Mouse (Mus musculus) erythroblast, adult 5-6 weeks (primary cell): ENCODE measurements around the gene Ssr2. TPM values are rescaled to one million over a fixed set of nuclear protein-coding genes. Genes with fewer than 3 reads are reported as not detected.

Source experiments
- ATAC-seq: replicated peaks from 2 replicates; pipeline ENCODE4 v1.8.0; 2016; ENCODE audit warnings: moderate number of reproducible peaks, mild to moderate bottlenecking, moderate TSS enrichment, inconsistent platforms; ENCODE audit not compliant: poor library complexity, low FRiP score, severe bottlenecking
- total RNA-seq, 2 experiments: library from RNA; stranded (forward) in 1 of 2; stranded (reverse) in 1 of 2; fragments of 150-400 nt in 1 of 2; fragments of 200-764, 138-1000 nt in 1 of 2; gene quantifications; 2 replicates each; pipeline versions ENCODE4 v1.2.3 to v1.2.4; 2015 to 2017; ENCODE audit warnings: low replicate concordance in 2 of 2

Ssr2 gene
- total RNA-seq, 2 experiments from 2014 or later, result 35.9 to 91.8 TPM

DNA sequence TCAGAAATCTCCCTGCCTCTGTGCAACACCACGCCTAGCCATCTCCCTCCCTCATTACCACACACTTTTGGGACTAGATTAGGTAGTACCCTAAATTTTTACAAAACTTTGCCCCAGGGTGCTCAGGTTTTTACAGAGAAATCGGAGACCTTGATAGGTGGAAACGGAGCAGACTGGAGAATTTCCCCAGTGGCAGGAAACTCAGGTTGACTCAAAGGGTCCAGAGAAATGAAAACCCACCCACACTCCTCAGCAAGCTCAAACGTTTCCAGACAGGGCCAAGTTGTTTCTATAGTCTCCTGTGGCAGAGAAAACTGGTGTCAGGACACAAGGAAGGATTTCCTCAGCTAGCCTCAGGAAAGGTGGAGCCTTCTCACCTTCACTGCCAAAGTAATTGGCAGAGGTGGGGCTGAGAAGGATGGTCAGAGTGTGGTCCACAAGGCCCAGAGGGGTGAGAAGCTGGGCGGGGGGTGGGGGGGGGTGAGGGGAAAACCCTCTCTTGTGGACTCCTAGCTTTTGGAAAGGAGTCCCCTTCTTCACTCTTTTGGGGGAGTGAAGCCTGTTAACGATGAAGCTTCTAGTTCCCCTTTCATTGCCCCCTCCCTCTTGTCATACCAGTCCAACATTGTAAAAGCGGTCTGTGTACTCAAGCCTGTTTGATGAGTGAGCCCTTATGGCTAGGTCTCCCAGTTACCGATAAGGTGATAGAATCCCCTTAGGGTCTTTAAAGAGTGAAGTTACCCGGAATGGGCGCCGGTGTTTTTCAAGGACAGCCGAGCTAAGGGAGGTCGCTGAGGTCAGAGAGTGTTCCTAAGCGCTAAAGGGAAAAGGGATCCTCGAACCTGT is 44.7 kb downstream of the Ssr2 start:
- ATAC-seq, result no peak

GRCm38 (mm10) chr3:88620992-88621536 is 45.4 kb downstream of the Ssr2 start:
- ATAC-seq, result peak; percentile 63

DNA sequence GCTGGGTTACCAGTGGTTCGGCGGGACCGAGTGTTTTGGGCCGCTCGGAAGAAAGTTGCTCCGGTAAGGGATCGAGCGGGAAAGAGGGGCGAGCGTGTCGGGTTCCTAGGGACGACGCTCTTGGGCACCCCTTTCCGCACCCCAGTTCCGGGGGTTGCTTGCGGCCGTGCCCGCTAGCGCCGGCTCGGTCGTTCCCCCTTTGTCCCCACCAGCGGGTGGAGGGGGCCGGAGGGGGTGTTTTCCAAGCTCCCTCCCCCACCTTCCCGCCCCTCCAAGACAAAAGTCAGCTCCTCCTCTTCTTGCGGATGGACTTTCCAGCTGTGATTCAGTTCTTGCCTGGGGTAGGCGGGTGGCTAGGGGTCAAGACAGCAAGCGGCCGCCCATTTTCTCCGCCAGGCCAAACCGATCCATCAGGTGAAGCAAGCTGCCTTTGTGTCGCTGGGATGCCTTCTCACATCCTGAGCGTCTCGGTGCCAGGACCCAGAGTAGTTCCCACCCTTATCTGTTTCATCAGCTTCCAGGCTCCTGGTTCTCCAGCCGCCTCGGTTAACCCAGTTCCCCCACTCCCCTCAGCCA is 45.9 kb downstream of the Ssr2 start:
- peak; percentile 30 for ATAC-seq

GRCm38 (mm10) chr3:88622113-88622940 is 46.7 kb downstream of the Ssr2 start:
- peak; percentile 18 for ATAC-seq

DNA sequence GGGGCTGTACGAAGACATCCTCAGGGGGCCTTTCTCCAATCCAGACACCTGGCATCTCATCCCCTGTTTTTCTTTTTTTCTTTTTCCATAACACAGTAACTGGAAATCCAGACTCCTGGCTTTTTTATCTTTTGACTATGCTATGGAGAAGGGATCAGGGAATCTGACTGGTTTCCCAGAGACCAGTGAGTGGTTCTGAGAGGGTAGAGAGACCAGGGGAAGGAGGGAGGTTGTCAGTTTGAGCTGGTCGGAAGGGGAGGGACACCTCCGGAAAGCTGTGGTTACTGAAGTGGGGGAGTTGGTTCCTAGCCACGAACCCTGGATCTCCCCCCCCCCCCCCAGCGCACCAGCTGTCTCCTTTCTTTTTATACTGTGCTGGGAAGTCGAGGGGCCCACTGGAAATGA is 47.3 kb downstream of the Ssr2 start:
- ATAC-seq, result no peak

DNA sequence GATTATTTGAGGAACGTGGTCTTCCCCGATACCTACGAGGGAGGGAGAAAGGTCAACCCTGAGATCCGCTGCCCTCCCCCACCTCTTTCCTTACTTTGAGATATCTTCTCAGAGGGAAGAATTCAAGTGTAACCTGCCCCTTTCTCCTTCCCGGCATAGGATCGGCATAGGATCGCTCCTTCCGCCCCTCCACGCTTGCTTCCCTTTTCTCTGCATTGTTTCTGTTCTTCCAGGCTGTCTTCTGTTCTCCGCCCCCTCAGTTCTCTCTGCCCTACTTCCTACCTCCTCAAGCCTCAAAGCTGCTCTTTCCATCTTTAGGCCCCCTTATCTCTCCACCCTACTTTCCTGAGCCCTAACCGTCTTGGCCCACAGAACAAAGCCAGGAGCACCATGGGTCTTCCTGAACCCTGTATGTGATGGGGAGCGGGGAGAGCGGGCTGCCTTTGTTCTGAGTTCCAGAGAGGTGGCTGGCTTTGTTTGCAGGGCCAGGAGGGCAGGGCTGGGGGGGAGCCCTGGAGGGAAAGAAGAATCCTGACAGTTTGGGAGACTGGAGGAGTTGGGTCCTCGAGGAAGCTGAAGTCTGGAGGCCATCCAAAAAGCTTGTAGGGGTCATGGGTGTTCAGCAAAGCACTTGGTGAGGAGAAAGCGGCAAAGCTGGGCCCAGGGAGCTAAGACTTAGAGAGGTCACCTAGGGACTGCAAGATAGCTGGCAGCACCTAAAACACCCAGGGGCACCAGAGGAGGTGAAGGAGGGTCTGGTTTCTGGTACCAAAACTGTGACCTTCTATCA is 47.9 kb downstream of the Ssr2 start:
- no peak for ATAC-seq

GRCm38 (mm10) chr3:88624324-88624723 is 48.6 kb downstream of the Ssr2 start:
- ATAC-seq, result no peak

DNA sequence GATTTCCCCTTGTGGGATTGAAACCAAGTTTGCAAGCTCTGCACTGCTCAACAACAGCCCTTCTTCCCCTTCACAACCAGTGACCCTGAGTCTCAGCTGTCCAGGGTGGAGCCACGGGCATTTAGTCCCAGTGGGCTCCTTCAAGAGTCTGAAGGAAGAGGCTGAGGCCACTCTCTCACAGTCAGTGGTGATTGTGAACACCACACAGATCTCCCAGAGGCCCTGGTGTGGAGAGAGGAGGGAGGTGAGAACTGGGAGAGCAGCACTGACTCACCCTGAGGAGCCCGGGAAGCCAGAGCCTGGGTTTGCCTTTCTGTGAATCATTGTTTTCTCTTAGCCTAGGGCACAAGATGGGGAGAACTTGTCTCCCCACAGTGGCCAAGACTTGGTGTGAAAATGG is 49.3 kb downstream of the Ssr2 start:
- no peak for ATAC-seq

DNA sequence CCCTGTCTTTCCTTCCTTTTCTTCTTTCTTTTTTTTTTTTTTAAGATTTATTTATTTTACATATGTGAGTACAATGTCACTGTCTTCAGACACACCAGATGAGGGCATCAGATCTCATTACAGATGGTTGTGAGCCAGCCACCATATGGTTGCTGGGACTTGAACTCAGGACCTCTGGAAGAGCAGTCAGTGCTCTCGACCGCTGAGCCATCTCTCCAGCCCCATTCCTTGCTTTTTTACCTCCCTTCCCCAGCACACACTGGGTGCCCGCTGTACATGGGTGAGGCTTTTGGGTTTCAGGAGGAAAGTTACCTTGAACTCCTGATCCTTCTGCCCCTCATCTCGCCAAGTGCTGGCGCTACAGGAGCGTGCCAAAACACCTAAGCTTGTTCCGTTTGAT is 49.9 kb downstream of the Ssr2 start:
- no peak for ATAC-seq

DNA sequence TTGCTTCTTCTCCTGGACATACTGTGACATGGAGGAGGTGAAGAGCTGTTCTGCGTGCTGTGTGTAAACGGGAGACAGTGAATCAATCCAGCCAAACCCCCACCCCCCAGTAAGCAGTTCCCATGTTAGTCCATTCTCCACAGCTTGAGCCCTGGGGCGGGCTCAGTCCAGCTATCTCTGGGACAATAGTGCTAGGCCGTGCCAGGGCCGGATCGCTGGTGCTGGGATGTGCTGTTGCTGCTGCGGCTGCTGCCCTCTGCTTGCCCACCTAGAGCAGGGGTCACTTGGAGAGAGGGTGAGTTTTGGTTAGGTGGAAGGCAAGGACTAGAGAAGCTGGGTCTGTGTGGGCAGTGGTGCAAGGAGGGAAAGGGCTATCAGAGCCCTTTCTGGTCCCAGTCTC is 50.6 kb downstream of the Ssr2 start:
- no peak for ATAC-seq

GRCm38 (mm10) chr3:88627114-88627513 is 51.4 kb downstream of the Ssr2 start:
- no peak for ATAC-seq

DNA sequence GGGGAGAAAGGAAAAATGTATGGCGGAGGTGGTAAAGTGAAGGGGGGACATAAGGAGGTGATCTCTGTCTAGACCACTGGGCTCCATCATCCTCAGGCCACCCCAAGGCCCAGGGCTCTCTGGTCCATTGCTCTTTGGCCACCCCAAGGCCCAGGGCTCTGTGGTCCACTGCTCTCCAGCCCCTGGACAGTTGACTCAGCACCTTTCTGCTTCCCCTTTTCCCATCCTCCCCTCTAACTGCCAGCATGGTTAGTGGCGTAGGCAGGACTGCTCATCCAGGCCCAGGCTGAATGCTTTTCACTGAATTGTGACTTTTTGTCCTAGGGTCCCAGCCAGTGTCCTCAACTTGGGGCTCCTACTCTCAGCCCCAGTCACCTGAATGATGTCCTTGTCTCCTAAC is 51.9 kb downstream of the Ssr2 start:
- ATAC-seq, result no peak

DNA sequence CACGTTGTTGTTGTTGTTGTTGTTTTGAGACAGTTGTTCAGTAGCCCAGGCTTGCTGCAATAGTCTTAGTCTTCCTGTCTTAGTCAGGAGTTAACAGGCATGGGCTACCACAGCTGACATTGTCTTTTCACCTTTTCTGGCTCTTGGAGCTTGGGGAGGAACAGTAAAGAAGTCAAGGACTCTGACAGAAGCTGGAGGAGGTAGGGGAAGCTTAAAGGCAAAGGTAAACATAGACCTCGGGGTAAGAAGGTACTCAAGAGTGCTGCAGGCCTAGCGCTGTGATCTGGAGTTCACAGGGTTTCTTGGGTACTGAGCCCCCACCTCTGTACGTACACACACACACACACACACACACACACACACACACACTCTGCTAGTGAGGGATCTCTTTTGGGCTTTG is 53.1 kb downstream of the Ssr2 start:
- no peak for ATAC-seq

DNA sequence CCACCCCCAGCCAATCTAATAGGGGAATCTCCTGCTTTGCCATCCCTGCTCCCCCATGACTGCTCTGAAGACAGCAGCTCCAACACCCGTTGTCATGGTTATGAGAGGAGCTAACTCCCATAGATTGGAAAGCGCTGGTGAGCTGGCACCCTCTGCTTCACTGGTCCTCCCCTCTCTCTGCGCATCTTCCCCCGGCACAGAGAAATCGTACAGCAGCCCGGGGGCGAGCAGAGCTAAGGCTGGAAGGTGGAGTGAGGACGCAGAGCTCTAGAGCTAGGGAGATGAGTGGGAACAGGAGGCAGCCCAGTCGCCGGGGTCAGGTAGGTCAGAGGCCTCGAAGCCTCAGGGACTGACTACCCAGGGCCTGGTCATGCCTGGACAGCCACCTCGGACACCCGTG is 53.6 kb downstream of the Ssr2 start:
- ATAC-seq, result no peak

GRCm38 (mm10) chr3:88630018-88630417 is 54.3 kb downstream of the Ssr2 start:
- ATAC-seq, result no peak

- no peak for ATAC-seq
These were observed 55.2 kb downstream of the Ssr2 start for GRCm38 (mm10) chr3:88630849-88631341.

DNA sequence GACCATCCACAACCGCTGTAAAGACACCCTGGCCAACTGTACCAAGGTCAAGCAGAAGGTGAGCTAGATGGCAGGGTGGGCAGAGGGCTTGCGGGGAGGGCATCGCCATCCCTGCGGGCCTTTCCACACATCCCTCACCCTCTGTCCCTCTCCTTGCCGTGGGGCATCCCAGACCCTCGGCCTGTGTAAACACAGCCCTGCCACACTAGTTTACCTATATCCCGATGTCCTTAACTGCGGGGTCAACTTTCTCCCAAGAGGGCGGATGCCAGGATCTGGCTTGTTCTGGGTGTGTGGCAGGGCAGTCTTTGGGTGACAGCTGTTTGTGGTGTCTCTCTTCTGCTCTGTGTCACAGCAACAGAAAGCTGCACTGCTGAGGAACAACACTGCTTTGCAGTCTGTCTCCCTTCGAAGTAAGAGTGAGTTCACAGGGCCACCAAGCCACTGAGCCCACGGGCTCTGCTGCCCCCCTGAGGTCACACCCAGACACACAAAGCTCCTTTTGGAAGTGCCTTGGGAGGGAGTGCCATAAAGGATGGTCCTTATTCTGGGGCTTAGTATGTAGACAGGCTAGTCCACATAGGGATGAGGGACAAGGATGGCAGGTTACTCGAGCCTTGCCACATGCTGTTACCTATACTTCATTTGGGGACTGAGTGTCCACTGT is 56.4 kb downstream of the Ssr2 start:
- ATAC-seq, result no peak

DNA sequence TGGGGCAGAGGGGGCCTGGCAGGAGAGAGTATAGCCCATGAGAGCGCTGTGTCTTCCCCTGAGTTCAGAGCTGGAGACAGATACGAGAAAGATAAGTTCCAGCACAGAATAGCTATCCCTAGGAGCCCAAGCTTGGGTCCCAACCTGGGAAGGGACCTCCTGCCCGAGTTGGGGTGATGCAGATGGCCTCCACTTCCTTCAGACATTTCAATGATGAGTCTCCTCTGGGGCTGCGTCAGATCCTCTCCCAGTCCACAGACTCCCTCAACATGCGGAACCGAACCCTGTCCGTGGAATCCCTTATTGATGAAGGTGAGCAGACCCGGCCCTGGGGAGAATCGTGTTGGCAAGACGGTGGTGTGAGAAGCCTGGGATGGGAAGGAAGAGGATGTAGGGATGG is 57.4 kb downstream of the Ssr2 start:
- no peak for ATAC-seq
